Mouse (Mus musculus) stomach, postnatal 0 days (tissue): ENCODE data around the gene Erlin1. TPM values are rescaled to one million over a fixed set of nuclear protein-coding genes. Genes with fewer than 3 reads are reported as not detected.

Experiments used
- ATAC-seq: fragments of 200-750 bp; cut with Nextera tagmentation; 2 replicates; pipeline ENCODE4 v1.8.0; 2017; ENCODE audit not compliant: low FRiP score, low TSS enrichment
- DNase-seq: peaks from one replicate; pipeline ENCODE4 v3.0.0-alpha.2; 2016; ENCODE audit warnings: low spot score
- H3K27ac ChIP-seq: fragments of 300-500 bp; sonication (generic); replicated peaks from 2 replicates; pipeline ENCODE4 v1.5.1; 2014; ENCODE audit warnings: mild to moderate bottlenecking, control low read depth
- H3K27me3 ChIP-seq: fragments of 300-500 bp; sonication (generic); 2 replicates; pipeline ENCODE4 v1.6.1; 2014; ENCODE audit warnings: low read length; ENCODE audit not compliant: control insufficient read depth, insufficient read depth
- H3K36me3 ChIP-seq: fragments of 300-500 bp; sonication (generic); 2 replicates; pipeline ENCODE4 v1.6.1; 2014; ENCODE audit warnings: low read length, mixed read lengths; ENCODE audit not compliant: control insufficient read depth, insufficient read depth
- H3K4me1 ChIP-seq: fragments of 300-500 bp; sonication (generic); replicated peaks from 2 replicates; pipeline ENCODE4 v1.6.1; 2014; ENCODE audit warnings: antibody characterized with exemption; ENCODE audit not compliant: control insufficient read depth, insufficient read depth
- H3K4me2 ChIP-seq: fragments of 300-500 bp; sonication (generic); replicated peaks from 2 replicates; pipeline ENCODE4 v1.6.1; 2014; ENCODE audit warnings: low read depth, mild to moderate bottlenecking, control low read depth, moderate library complexity
- H3K4me3 ChIP-seq: fragments of 300-500 bp; sonication (generic); 2 replicates; pipeline ENCODE4 v1.5.1; 2014; ENCODE audit warnings: low read depth, low read length, control low read depth
- H3K9ac ChIP-seq: fragments of 300-500 bp; sonication (generic); 2 replicates; pipeline ENCODE4 v1.6.1; 2014; ENCODE audit warnings: mild to moderate bottlenecking, low read length, control low read depth, mixed read lengths
- H3K9me3 ChIP-seq: fragments of 300-500 bp; sonication (generic); 2 replicates; pipeline ENCODE4 v1.6.1; 2016; ENCODE audit warnings: low read length; ENCODE audit not compliant: control insufficient read depth
- CTCF ChIP-seq: IDR thresholded peaks from 2 replicates; pipeline ENCODE4 v1.5.1; 2016; ENCODE audit warnings: antibody characterized with exemption, low read depth, mild to moderate bottlenecking, moderate library complexity
- EP300 ChIP-seq: optimal IDR thresholded peaks from 2 replicates; pipeline ENCODE3; 2016; ENCODE audit warnings: antibody characterized with exemption
- WGBS: fragments of 180-500 bp; shearing (Covaris S2); extraction: QIAGEN DNeasy Blood & Tissue Kit; methylation state at CpG from one replicate; pipeline ENCODE4 v1.1.7; 2014; 5-methylcytosine and 5-hydroxymethylcytosine counted together
- polyA plus RNA-seq: library from polyadenylated mRNA; unstranded; fragments of >200 nt; fragmentation: Nextera tagmentation; extraction: Ambion mirVana; gene quantifications from 2 replicates; pipeline ENCODE4 v1.2.1, GENCODE M21; 2015

Gene Erlin1
- polyA plus RNA-seq, 1 experiment from 2014 or later = 36.6 TPM

- Histone ChIP-seq H3K27me3 (no peaks in the 10 kb centered on the region), H3K9me3 (no peaks in the 10 kb centered on the region), H3K4me1 (no peaks in the 10 kb centered on the region), H3K36me3 (peaks cover 9% of the 10 kb centered on the region), H3K27ac (no peak overlapping the region), H3K4me2 (no peak overlapping the region), H3K4me3 (no peak overlapping the region), H3K9ac (no peak overlapping the region)
- 76% methylated on average over 3 of the region's 3 CpGs for WGBS
- no peak for ATAC-seq
- DNase-seq = no peak
- TF ChIP-seq EP300 = no peak
- TF ChIP-seq CTCF = no peak
These were observed 16.7 kb upstream of the Erlin1 start for GRCm38 (mm10) chr19:44086278-44086677.

- H3K4me2 ChIP-seq = no peak overlapping the region
- H3K9ac ChIP-seq = no peak overlapping the region
- H3K4me3 ChIP-seq = no peak overlapping the region
- WGBS = 86% methylated on average over 2 of the region's 2 CpGs
- no peak overlapping the region for H3K27ac ChIP-seq
- H3K9me3 ChIP-seq = no peaks in the 10 kb centered on the region
- TF ChIP-seq EP300 (no peak), CTCF (no peak)
- H3K36me3 ChIP-seq = peaks cover 16% of the 10 kb centered on the region
- H3K27me3 ChIP-seq = no peaks in the 10 kb centered on the region
- no peak for DNase-seq
- no peak for ATAC-seq
- no peaks in the 10 kb centered on the region for H3K4me1 ChIP-seq
These were observed 11.3 kb upstream of the Erlin1 start for GRCm38 (mm10) chr19:44080920-44081319.

- no peak for DNase-seq
- no peak for TF ChIP-seq EP300
- no peak for TF ChIP-seq CTCF
- H3K4me3 ChIP-seq = no peak overlapping the region
- H3K9ac ChIP-seq = no peak overlapping the region
- H3K4me2 ChIP-seq = no peak overlapping the region
- peaks cover 20% of the 10 kb centered on the region for H3K36me3 ChIP-seq
- WGBS = 90% methylated on average over 2 of the region's 2 CpGs
- ATAC-seq = no peak
- no peaks in the 10 kb centered on the region for H3K27me3 ChIP-seq
- no peak overlapping the region for H3K27ac ChIP-seq
- no peaks in the 10 kb centered on the region for H3K9me3 ChIP-seq
- no peaks in the 10 kb centered on the region for H3K4me1 ChIP-seq
These were observed 10.4 kb upstream of the Erlin1 start for GRCm38 (mm10) chr19:44080023-44080422.

- TF ChIP-seq CTCF (no peak), EP300 (no peak)
- ATAC-seq = no peak
- H3K4me2 ChIP-seq = no peak overlapping the region
- peaks cover 14% of the 10 kb centered on the region for H3K36me3 ChIP-seq
- H3K4me3 ChIP-seq = no peak overlapping the region
- H3K9ac ChIP-seq = no peak overlapping the region
- 91% methylated on average over 4 of the region's 4 CpGs for WGBS
- no peaks in the 10 kb centered on the region for H3K9me3 ChIP-seq
- no peak for DNase-seq
- no peaks in the 10 kb centered on the region for H3K4me1 ChIP-seq
- no peak overlapping the region for H3K27ac ChIP-seq
- no peaks in the 10 kb centered on the region for H3K27me3 ChIP-seq
These were observed 7.4 kb upstream of the Erlin1 start for GRCm38 (mm10) chr19:44077024-44077423.

GRCm38 (mm10) chr19:44076457-44076856 lies 6.9 kb upstream of the Erlin1 start:
- H3K36me3 ChIP-seq = peaks cover 14% of the 10 kb centered on the region
- no peaks in the 10 kb centered on the region for H3K27me3 ChIP-seq
- no peak for ATAC-seq
- no peaks in the 10 kb centered on the region for H3K4me1 ChIP-seq
- no peak for DNase-seq
- no peak overlapping the region for H3K4me2 ChIP-seq
- WGBS = 84% methylated on average over 9 of the region's 9 CpGs
- H3K4me3 ChIP-seq = no peak overlapping the region
- H3K9ac ChIP-seq = no peak overlapping the region
- no peak overlapping the region for H3K27ac ChIP-seq
- TF ChIP-seq CTCF (no peak), EP300 (no peak)
- no peaks in the 10 kb centered on the region for H3K9me3 ChIP-seq

- H3K36me3 ChIP-seq = peaks cover 14% of the 10 kb centered on the region
- WGBS = 84% methylated on average over 11 of the region's 11 CpGs
- no peak for ATAC-seq
These were observed 5.4 kb upstream of the Erlin1 start for GRCm38 (mm10) chr19:44074986-44075385.

More at GRCm38 (mm10) chr19:44074986-44075385, 5.4 kb upstream of the Erlin1 start:
- Histone ChIP-seq H3K9ac (no peak overlapping the region), H3K27me3 (no peaks in the 10 kb centered on the region), H3K27ac (no peak overlapping the region), H3K4me1 (no peaks in the 10 kb centered on the region), H3K4me2 (no peak overlapping the region), H3K9me3 (no peaks in the 10 kb centered on the region), H3K4me3 (no peak overlapping the region)
- DNase-seq = no peak
- TF ChIP-seq EP300 = no peak
- no peak for TF ChIP-seq CTCF
